Mouse (Mus musculus) gonadal fat pad, adult 2 months (tissue): Measurements from ENCODE around the gene Acss2. TPM values are rescaled to one million over a fixed set of nuclear protein-coding genes. Genes with fewer than 3 reads are reported as not detected.

ENCODE experiments used
- DNase-seq: peaks from one replicate; pipeline ENCODE4 v3.0.0-alpha.2; 2012; ENCODE audit warnings: low read depth
- polyA plus RNA-seq: library from polyadenylated mRNA; depleted of rRNA; stranded (reverse); fragments of >200 nt; gene quantifications from 2 replicates; pipeline ENCODE4 v1.2.3, GENCODE M21; 2012; rRNA removed

Acss2 gene
- 54.6 and 93.7 TPM in 2 replicates for polyA plus RNA-seq

GRCm38 (mm10) chr2:155517455-155518423, at the start of gene Acss2, which contains the start of gene Ggt7:
Gene Acss2, plus strand, starts transcription at chr2:155517948.
Gene Ggt7, minus strand, starts transcription at chr2:155518237.
- DNase-seq = no peak

GRCm38 (mm10) chr2:155472671-155473569, 44.8 kb upstream of the Acss2 start:
- DNase-seq = no peak

DNA sequence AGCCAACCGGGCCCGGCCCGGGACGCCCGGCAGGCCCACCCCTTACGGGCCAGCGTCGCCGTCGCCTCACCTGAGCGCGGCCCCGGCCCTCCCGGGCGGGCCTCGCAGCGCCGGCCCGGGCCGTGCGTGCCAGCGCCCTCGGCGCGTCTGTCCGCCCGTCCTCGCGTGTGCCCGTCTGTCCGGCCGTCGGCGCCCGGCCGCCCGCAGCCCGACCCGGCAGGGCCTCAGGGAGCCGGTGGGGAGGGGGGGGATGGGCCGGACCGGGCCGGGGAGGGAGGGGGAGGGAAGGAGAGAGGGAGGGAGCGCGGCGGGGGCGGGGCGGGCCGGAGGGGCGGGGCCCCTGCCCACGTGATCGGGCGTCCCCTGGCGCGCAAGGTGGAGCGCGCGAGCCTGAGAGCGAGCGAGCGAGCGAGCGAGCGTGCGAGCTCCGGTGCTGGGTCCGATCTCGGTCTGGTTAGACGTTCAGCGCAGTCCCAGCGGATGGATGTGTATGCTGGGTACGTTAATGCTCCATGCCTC, 44.1 kb upstream of the Acss2 start, which contains the start of gene Ncoa6:
Gene Ncoa6, minus strand, starts transcription at position 325 of the 519 bp plus-strand sequence.
- DNase-seq = no peak

GRCm38 (mm10) chr2:155482021-155482420, 35.7 kb upstream of the Acss2 start:
- no peak for DNase-seq

GRCm38 (mm10) chr2:155490998-155491397, 26.8 kb upstream of the Acss2 start:
- DNase-seq = no peak

GRCm38 (mm10) chr2:155502596-155502995, 15.2 kb upstream of the Acss2 start:
- DNase-seq = no peak

- no peak for DNase-seq
Observed at GRCm38 (mm10) chr2:155504440-155505355, 13.1 kb upstream of the Acss2 start.

GRCm38 (mm10) chr2:155505811-155506210, 11.9 kb upstream of the Acss2 start:
- DNase-seq = no peak

GRCm38 (mm10) chr2:155507721-155508470, 9.9 kb upstream of the Acss2 start:
- no peak for DNase-seq

DNA sequence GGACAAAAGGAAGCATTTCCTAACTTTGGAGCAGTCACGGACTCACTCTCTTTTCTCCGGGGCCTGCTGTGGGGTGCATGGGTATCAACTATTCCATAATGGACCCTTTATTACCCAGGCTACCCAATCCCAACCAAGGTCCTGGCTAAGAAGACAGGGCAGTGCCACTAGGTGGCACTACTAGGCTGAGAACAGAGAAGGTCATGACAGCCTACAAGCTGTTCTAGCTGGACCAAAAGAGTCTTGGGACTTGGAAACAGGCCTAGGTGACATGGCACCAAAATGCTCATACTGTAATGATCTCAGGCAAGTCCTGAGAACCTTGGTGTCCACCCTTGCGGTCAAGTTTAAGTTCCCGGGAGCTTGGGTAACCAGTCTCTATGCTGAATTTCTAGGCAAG, 5.3 kb upstream of the Acss2 start:
- no peak for DNase-seq

GRCm38 (mm10) chr2:155513543-155513942, 4.2 kb upstream of the Acss2 start:
- DNase-seq = no peak

DNA sequence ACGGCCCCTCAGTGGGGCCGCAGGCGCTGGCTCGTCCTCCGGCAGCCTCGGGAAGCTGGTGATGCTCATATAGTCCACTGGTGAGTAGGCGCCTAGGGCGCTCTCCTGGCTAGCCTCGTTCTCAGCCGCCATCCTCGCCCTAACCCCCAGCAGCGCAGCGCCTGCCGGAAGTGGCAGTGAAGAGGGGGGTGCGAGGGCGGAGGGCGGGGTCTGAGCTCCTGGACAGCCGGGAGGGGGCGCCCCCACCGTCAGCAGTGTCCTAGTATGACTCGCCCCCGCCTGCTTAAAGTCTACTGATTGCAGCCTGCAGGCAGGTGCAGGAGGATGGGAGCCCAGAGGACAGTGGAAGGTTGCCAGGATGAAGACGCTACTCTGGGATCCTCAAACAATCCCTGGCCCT, 3.1 kb upstream of the Acss2 start:
- no peak for DNase-seq

DNA sequence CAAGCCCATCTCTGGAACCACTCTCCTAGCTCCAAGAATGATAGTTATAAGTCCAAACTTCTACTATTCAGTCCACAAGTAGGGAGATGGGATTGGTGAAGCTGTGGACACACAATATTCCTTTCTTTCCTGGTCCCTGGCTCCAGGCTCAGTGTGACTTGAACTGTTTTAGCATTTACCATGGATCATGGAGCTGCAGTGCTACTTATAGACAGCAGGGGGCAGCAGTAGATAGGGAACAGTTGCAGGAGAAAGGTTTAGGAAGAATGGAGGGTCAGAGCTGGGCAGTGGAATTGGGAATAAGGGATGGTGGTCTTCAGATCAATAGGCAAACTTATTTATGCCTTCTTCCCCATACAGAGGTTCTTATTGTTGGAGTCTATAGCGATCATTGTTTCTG, 1.8 kb upstream of the Acss2 start:
- no peak for DNase-seq

- no peak for DNase-seq
Observed at GRCm38 (mm10) chr2:155518531-155519270, 953 bp downstream of the Acss2 start.

GRCm38 (mm10) chr2:155523706-155524105, 6.0 kb downstream of the Acss2 start:
- no peak for DNase-seq

DNA sequence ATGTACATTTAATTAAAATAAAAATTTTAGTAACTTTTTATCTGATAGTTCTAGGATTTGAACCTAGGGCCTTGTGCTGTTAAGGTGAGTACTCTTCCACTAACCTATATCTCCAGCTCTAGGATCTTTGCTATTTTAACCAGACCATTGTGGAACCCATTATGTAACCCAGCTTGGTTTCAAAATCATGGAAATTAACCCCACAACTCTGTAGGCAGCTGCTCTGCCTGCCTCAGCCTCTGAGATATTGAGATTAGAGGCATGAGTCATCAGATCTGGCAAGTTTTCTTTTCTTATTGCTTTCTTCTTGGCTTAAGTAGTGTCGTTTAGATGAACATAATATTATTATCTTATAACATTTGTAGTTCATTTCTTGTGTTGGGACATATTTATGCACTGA, 6.6 kb downstream of the Acss2 start:
- DNase-seq = no peak

GRCm38 (mm10) chr2:155527367-155527766, 9.6 kb downstream of the Acss2 start:
- DNase-seq = no peak

DNA sequence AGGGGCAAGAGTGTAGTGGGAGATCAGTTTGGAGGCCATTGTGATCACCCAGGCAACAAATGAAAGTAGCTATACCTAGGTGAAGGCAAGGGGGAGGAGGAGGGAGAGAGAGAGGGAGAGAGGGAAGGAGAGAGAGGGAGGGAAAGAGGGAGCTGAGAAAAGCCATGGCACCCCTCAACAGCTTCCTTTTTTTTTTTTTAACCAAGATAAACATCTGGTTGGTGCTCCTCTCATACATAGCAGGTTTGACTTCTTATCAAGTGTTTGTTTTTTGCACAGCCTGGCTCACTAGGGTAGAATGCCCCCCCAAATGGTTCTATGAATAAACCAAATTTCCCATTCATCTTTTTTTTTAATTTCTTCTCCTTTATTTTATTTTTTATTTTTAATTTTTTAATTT, 18.5 kb downstream of the Acss2 start:
- no peak for DNase-seq

DNA sequence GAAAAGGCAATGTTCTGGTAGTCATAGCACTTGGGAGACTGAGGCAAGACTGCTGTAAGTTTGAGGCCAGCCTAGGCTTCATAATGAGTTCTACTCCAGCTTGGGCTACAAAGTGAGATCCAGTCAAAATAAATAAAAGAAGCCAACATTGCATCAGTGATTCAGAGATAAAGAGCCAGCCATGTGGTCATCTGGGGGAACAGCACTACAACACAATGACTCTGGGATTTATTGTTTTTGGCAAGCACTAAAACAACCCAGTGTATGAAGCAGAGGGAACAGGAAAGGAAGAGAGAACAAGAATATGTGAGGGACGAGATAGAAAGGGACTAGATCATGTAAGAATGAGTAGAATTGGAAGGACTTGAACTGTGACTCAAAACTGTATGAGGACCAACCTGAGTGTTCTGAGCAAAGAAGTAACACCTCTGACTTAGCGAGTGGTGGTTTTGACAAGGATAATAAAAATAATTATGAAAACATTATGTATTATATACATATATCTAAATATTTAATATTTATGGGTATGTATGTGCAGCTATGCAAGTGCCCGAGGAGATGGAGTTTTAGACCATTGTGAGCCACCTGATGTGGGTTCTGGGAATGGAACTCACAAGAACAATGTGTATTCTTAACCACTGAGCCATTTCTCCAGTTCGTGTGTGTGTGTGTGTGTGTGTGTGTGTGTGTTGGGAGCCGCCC, 20.2 kb downstream of the Acss2 start:
- no peak for DNase-seq
